In the genomic region with DNA sequence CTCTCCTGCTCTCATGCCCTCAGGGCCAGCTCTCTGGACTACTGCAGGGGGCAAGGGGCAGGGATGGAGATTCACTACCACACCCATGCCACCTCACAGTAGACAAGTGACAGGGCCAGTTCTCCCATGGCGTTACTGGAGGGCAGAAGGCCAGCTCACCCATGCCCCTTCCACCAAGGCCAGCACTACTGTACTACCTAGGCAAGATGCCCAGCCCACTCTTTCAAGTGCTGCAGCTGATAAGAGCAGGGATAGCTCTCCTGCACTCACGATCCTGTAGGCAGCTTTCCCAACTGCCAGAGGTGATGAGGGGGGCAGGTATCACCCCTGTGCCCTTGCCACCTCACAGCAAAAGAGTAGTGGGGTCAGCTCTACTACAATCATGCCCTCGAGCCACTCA, we compare ENCODE assay signal across 24 mouse cellular contexts.
DNase-seq lines count a peak whose midpoint lies in the region; ATAC-seq and TF ChIP-seq lines count a peak whose summit lies in the region.
"Had no signal": no experiment of that assay in that cellular context is flagged by ENCODE, and none has a peak within 500 bp of the region (broad histone marks: within the 10 kb centered on the region; RNA-seq: fewer than 3 reads in every experiment).

No protein-coding gene starts in this region.

- intact Hi-C loops in heart, postnatal 10 days (cut with DNase I) = no loop called here

- TF ChIP-seq CTCF in testis, adult 2 months (IDR thresholded peaks at IDR 0.05; ENCODE audit: control insufficient read depth, insufficient read depth, insufficient replicate concordance, low read depth, low read length) = peak; percentile 5; the same call in 1 of the 2 replicates

- no peak overlapping the region for H3K27ac ChIP-seq in heart, embryonic 11.5 days (ENCODE audit: low read depth, low read length)
- no peak overlapping the region for H3K27ac ChIP-seq in testis, adult 2 months (ENCODE audit: control insufficient read depth, insufficient read depth, low read depth, low read length)
- H3K27ac ChIP-seq: forebrain, embryonic 15.5 days; heart, embryonic 13.5 days; hindbrain, embryonic 13.5 days; kidney, postnatal 0 days; limb, embryonic 12.5 days; neural tube, embryonic 13.5 days had no signal

- no peaks in the 10 kb centered on the region for H3K9me3 ChIP-seq in heart, embryonic 11.5 days (replicated peaks; ENCODE audit: control insufficient read depth, low read length)
- H3K9me3 ChIP-seq: forebrain, embryonic 15.5 days; heart, embryonic 13.5 days; hindbrain, embryonic 13.5 days; limb, embryonic 12.5 days; neural tube, embryonic 13.5 days had no signal

- H3K36me3 ChIP-seq in heart, embryonic 11.5 days (ENCODE audit: control insufficient read depth, insufficient read depth, low read length) = no peaks in the 10 kb centered on the region
- no peaks in the 10 kb centered on the region for H3K36me3 ChIP-seq in testis, adult 2 months (ENCODE audit: control insufficient read depth, insufficient read depth, low read length)
- H3K36me3 ChIP-seq: forebrain, embryonic 15.5 days; heart, embryonic 13.5 days; hindbrain, embryonic 13.5 days; limb, embryonic 12.5 days; neural tube, embryonic 13.5 days had no signal

- no peak overlapping the region for H3K4me3 ChIP-seq in heart, embryonic 11.5 days (ENCODE audit: low read depth, low read length)
- H3K4me3 ChIP-seq in testis, adult 2 months (ENCODE audit: control insufficient read depth, low read depth, low read length) = no peak overlapping the region
- H3K4me3 ChIP-seq: forebrain, embryonic 15.5 days; heart, embryonic 13.5 days; hindbrain, embryonic 13.5 days; limb, embryonic 12.5 days; neural tube, embryonic 13.5 days had no signal

- no peak overlapping the region for H3K9ac ChIP-seq in heart, embryonic 11.5 days (ENCODE audit: low read depth, low read length)
- H3K9ac ChIP-seq: forebrain, embryonic 15.5 days; heart, embryonic 13.5 days; hindbrain, embryonic 13.5 days; limb, embryonic 12.5 days; liver, postnatal 0 days; neural tube, embryonic 13.5 days had no signal

- no peak; the same call in 1 of the 2 replicates for ATAC-seq in heart, embryonic 11.5 days (replicated peaks; ENCODE audit: insufficient number of reproducible peaks, low FRiP score, low TSS enrichment)
- ATAC-seq in frontal cortex, adult (ENCODE audit: low TSS enrichment) = no peak
- ATAC-seq: forebrain, embryonic 15.5 days; liver, postnatal 0 days; Patski had no signal

- no peak for TF ChIP-seq POLR2A in testis, adult 2 months (IDR thresholded peaks at IDR 0.05; ENCODE audit: control insufficient read depth, low read depth, low read length)

- DNase-seq in heart, adult 18-20 months = peak; percentile 57 to 61
- DNase-seq in testis, postnatal 10 days (ENCODE audit: low spot score) = no peak
- DNase-seq in heart, postnatal 10 days = peak; percentile 76 to 80
- no peak for DNase-seq in cerebellum, adult 9-11 months
- DNase-seq in left cerebral cortex, adult 8-10 months (ENCODE audit: low spot score in 2 of 2) = no peak
- DNase-seq: cerebellum, adult 2 months; gastrocnemius, postnatal 10 days; kidney, adult 2 months; liver, postnatal 0 days; lung, postnatal 14 days; midbrain, embryonic 14.5 days; thymus, adult 18-20 months; thymus, postnatal 36 days had no signal

- H3K4me2 ChIP-seq in heart, embryonic 11.5 days = no peak overlapping the region
- H3K4me2 ChIP-seq: forebrain, embryonic 15.5 days; heart, embryonic 13.5 days; hindbrain, embryonic 13.5 days; limb, embryonic 12.5 days; liver, embryonic 11.5 days; neural tube, embryonic 13.5 days had no signal

- 61% methylated on average over 3 of the region's 3 CpGs for WGBS in heart, embryonic 11.5 days (ENCODE audit: insufficient replicate concordance)

- H3K4me1 ChIP-seq in heart, embryonic 11.5 days (ENCODE audit: control insufficient read depth, insufficient read depth, low read length) = 0 out of 2 replicates have a peak, but pooled peaks cover 3% of the 10 kb centered on the region
- no peaks in the 10 kb centered on the region for H3K4me1 ChIP-seq in testis, adult 2 months (ENCODE audit: control insufficient read depth, insufficient read depth, low read length)
- H3K4me1 ChIP-seq: forebrain, embryonic 15.5 days; hindbrain, embryonic 13.5 days; limb, embryonic 12.5 days; neural tube, embryonic 13.5 days had no signal

- H3K27me3 ChIP-seq in heart, embryonic 11.5 days (ENCODE audit: control insufficient read depth, insufficient read depth, low read length) = no peaks in the 10 kb centered on the region
- H3K27me3 ChIP-seq in testis, adult 2 months (ENCODE audit: control insufficient read depth, insufficient read depth, low read length) = no peaks in the 10 kb centered on the region
- H3K27me3 ChIP-seq: forebrain, embryonic 15.5 days; heart, embryonic 13.5 days; hindbrain, embryonic 13.5 days; limb, embryonic 12.5 days; neural tube, embryonic 13.5 days; Patski had no signal

Comparison
In these comparisons a context has a peak if more than half of its experiments do, and no peak if none do; other contexts are left out.
1. DNase-seq: peak in heart, adult 18-20 months (2 of 2) and heart, postnatal 10 days (2 of 2); none in testis, postnatal 10 days (single experiment), cerebellum, adult 9-11 months (single experiment) and left cerebral cortex, adult 8-10 months (0 of 2).